Mouse (Mus musculus) A20 (cell line): Measurements from ENCODE around the gene Tmem14c.
"Not testable (repeated sequence)": the region's sequence is repeated elsewhere in the genome, so short reads cannot be mapped to it uniquely, and the experiment has no call there.

Experiments used
- DNase-seq: peaks from one replicate; pipeline ENCODE4 v3.0.0-alpha.2; 2011; ENCODE audit warnings: low read depth, low spot score

The Tmem14c gene

DNA sequence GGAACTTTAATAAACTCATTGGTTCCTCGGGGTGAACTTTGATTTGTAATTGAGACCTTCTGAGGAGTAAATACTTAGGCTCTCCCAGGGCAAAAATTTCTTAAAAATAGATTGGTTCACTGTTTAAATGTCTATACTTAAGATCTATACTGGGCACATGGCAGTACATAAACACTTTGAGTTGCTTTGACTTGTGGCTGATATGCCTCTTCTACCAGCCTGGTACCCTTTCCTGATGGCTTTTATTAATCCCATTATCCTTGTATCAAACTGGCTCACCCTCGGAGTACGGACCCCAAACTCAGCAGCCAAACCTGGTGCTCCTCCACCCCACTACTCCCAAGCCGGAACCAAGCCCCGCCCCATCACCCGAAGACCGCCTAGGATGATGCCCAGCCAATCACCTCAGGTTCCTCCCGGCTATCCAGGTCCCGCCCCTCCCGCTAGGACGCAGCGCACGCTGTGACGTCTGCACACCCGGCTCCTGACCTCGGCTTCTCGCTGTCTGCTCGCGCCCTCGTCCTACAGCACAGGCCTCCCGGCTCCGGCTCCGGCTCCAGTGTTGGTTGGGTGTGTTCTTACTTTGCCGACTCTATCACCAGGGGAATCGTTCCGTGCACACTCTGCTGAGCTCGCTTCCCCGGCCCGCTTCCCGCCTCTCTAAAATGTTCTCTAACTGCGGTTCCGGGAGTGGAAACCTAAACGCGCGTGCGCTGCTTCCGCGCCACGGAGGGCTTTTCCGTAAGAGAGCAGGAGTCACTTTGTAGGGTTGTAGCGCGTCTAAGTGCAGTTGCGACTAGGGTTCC lies at the start of gene Tmem14c:
Tmem14c (plus strand) TSS at position 464 of the 806 bp plus-strand sequence.
- peak; percentile 96 for DNase-seq

DNA sequence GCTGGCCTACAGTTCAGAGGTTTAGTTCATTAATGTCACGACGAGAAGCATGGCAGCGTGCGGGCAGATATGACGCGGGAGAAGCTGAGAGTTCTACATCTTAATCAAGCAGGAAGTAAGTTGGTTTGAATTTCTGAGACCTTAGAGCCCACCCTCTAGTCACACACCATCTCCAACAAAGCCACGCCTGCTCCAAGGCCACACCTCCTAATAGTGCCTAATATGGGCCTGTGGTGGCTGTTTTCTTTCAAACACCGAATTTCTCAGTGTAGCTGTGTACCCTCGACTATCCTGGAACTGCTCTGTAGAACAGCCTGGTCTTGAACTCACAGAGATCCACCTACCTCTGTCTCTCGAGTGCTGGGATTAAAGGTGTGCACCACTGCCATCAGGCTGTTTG lies 48.5 kb upstream of the Tmem14c start:
- no peak for DNase-seq

DNA sequence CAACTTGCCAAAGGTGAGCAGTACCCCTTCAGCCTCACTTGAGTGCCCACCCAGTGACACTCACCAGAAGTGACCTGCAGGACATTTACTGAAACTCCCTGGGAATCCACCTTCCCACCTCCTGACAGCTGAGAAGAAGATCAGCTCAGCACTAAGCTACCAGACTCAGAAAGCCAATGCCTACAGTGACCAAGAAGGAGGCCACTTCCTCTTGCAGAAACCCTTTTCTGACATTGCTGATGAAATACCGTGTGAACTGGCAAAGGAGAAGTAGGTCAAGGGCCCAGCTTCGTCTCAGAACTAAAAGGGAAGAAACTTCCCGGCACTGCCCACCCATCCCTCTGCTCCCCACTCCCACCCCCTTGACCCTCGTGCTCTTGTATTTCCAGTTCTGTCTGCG lies 47.5 kb upstream of the Tmem14c start:
- peak; percentile 19 for DNase-seq

GRCm38 (mm10) chr13:40969761-40970390 lies 46.2 kb upstream of the Tmem14c start:
- DNase-seq, result no peak

DNA sequence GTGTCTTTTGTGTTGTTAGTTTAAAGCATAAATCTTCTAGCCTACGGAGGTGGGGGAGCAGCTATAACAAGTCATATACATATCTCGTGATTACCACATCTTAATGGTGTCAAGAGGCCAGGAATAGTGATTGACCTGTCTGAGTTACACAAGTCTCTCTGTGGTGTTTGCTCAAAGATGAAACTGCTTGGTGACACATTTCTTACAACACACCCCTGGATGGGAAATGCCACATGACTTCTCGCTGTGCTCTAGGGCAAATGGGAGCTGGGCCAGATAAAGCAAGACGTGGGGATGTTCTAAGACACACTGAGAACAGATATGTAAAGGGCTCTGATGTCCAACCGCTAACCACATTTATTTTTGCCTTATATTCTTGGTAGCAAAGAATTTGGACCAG lies 44.8 kb upstream of the Tmem14c start:
- DNase-seq, result no peak

DNA sequence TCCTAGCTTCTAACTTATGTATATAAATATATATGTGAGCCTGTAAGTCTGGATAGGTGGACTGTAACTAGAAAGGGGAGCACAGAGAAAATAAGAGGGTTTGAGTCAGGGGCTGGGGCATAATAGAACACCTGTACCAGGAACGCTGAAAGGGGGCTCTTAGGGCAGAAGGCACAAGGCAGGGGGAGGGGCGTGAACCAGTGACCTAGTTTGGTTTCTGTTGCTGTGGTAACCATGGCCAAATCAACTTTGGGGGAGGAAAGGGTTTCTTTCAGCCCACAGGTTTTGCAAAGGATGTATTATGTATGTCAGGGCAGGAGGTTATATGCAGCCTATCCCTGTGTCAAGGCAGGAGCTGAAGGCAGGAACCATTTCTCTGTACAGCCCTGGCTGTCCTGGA lies 44.3 kb upstream of the Tmem14c start:
- DNase-seq, result no peak

GRCm38 (mm10) chr13:40972976-40973375 lies 43.1 kb upstream of the Tmem14c start:
- no peak for DNase-seq

GRCm38 (mm10) chr13:40977609-40978008 lies 38.5 kb upstream of the Tmem14c start:
- DNase-seq, result peak; percentile 61

DNA sequence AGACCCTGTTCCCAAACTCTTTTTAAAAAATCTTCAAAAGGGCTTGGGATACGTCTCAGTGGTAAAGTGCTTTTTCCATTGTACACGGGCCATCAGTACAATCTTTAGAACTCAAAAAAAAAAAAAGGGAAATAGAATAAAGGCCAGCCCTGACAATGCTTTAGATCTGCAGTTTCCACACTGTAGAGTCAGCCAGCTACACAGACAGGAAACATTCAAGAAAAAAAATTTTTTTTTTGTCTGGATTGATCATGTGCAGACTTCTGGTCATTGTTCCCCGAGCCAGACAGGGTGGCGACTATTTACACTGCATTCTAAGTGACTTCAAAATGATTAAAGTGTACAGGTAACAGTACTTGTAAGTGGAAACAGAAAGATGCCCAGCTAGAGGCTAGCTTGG lies 37.4 kb upstream of the Tmem14c start:
- DNase-seq, result no peak

GRCm38 (mm10) chr13:40979321-40979720 lies 36.8 kb upstream of the Tmem14c start:
- DNase-seq, result no peak

DNA sequence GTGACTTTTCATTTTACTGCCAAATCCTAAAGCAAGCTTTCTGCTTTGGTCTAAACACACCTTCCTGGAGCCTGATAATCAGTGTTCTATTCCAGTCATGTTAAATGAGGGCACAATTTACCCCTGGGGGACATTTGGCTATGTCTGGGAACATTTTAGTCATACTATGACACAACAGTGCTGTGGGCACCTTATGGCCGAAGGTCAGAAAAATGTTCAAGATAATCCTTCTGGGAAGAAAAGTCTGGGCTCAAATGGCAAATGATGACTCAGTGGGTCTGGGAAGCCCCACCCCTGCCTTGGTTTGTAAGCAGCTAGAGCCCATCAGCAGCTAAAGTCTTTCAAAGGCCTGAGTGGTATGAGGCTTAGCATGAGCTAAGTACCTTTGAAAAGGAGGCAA lies 33.3 kb upstream of the Tmem14c start:
- no peak for DNase-seq

GRCm38 (mm10) chr13:40986081-40986480 lies 30.0 kb upstream of the Tmem14c start:
- DNase-seq, result no peak

GRCm38 (mm10) chr13:40987608-40988303 lies 28.3 kb upstream of the Tmem14c start:
- DNase-seq, result not testable (repeated sequence)

DNA sequence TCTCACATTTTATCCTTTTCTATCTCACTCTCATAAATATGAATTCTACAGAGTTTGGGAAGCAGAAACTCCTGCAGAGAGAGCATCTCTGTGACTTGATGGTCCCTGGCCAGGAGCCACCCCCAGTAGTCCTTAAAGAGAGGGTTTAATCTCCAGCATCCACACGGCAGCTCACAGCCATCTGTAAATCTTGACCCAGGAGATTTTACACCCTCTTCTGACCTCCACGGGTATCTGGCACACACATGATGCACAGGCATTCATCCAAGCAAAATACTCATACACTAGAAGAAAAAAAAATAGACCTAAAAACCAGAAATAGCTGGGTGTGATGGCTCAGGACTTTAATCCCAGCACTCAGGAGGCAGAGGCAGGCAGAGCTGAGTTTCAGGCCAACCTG lies 27.7 kb upstream of the Tmem14c start:
- DNase-seq, result no peak

GRCm38 (mm10) chr13:40994487-40995263 lies 21.4 kb upstream of the Tmem14c start:
- no peak for DNase-seq

DNA sequence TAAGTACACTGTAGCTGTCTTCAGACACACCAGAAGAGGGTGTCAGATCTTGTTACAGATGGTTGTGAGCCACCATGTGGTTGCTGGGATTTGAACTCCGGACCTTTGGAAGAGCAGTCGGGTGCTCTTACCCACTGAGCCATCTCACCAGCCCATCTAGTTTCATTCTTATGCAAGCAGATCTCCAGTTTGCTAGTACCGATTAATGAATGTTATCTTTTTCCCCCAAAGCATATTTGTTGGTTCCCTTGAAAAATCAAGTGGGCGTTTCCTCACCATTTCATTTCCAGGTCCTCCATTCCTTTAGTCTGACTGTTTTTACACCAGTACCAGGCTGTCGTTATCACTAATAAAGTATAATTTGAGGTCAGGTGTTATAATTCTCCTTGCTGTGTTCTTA lies 17.6 kb upstream of the Tmem14c start:
- DNase-seq, result not testable (repeated sequence)

DNA sequence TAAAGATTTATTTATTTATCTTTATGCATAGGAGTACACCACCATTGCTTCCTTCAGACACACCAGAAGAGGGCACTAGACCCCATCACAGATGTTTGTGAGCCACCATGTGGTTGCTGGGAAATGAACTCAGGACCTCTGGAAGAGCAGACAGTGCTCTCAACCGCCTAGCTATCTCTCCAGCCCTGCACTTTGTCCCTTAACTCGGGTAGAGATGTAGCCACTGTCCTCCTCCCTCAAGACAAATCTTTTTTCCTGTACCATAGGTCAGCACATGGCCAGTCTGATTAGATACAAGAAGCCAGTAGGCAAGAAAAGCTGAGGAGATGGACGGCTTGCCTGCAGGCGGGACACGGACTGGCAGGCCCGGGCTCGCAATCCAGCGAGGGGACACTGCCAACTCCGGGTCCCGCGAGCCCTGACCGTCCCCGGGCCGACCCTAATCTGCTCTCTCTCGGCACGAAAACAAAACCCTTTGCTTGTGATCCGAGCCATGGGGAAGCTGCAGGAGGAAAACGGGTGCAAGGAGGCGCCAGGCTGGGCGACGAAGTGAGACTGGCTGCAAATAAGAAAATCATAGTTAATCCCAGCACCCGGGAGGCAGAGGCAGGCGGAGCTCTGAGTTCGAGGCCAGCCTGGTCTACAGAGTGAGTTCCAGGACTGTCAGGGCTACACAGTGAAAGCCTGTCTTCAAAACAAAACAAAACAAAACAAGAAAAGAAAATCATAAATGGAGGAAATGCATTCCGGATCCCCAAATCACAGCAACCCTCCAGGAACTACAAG lies 15.8 kb upstream of the Tmem14c start:
- peak; percentile 58 for DNase-seq

- peak; percentile 97 for DNase-seq
Measured at GRCm38 (mm10) chr13:41000926-41001639, 15.0 kb upstream of the Tmem14c start, which contains the start of gene Pak1ip1. Gene Pak1ip1 (plus strand): TSS chr13:41001023.

DNA sequence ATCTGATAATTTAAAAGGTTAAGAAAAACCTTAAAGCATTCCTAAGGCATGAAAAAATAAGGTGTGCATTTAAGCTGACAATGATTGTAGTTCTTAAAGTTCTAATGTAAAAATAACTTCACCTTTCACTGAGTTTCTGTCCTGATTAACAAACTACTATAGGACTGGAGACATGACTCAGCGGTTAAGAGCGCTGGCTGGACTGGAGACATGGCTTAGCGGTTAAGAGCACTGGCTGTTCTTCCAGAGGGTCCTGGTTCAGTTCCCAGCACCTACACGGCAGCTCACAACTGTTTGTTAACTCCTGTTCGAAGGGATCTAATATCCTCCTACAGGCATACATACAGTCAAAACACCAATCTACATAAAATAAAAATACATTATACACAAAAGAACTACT lies 14.1 kb upstream of the Tmem14c start:
- no peak for DNase-seq

DNA sequence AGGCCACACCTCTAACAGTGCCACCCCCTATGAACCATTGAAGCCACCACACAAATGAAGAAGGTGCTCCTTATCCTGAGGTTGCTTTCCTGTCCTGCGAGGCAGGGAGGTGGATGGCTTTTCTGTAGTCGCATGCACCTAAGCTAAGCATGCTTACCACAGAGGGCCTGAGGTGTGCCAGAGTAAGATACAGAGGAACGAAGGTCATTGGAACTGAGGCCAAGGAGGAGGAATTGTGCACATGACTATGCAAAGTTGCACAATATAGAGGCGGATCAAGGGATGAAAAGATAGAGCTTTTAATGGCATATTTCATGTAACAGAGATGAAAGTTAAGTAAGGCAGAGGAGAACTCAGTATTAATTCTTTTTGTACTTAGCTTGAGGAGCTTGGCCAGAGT lies 9.8 kb upstream of the Tmem14c start:
- DNase-seq, result no peak
